9 mouse cellular contexts compared by ENCODE assay signal in the genomic region with DNA sequence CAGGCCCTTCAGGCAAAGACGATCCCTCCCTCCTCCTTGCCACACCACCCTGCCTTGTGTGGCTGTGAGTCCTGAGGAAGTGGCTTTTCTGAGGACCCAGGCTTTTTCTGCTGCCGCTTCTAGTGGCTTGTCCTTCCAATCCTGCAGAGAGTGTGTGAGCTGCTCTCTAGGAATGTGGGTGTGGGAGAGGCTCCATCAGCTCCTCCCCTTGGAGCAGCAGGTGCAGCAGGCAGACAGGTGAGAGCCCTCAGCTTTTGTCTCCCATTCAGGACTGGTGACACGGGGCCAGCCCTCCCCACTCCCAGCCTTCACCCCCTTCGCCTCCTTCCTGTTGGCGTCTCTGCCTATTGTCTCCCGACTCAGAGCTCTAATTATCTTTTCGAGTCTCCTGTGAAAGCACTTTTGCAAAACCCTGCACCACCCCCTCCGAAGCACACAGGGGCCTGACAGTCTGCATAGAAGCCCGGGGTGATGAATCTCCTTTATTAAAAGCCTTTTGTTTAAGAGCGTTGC.
A peak's percentile ranks its signal among the peaks of the same experiment; 100 is the strongest.
DNase-seq lines count a peak whose midpoint lies in the region; ATAC-seq and TF ChIP-seq lines count a peak whose summit lies in the region.
"Had no signal": no experiment of that assay in that cellular context is flagged by ENCODE, and none has a peak within 500 bp of the region (broad histone marks: within the 10 kb centered on the region; RNA-seq: fewer than 3 reads in every experiment).

No protein-coding gene starts in this region.

- H3K27me3 ChIP-seq in E14TG2a.4 (ENCODE audit: insufficient read depth, low read length), result peaks cover 48% of the 10 kb centered on the region
- H3K27me3 ChIP-seq in forebrain, embryonic 13.5 days, result 0 out of 2 replicates have a peak, but pooled peaks cover 2% of the 10 kb centered on the region
- peaks cover 3% of the 10 kb centered on the region; the same call in 1 of the 2 replicates for H3K27me3 ChIP-seq in midbrain, embryonic 13.5 days

- DNase-seq in ES-E14 (ENCODE audit: low read depth, low spot score), result no peak
- DNase-seq in ovary, postnatal 36 days (ENCODE audit: low spot score), result no peak
- no peak for DNase-seq in cerebellum, postnatal 14 days
- DNase-seq in layer of hippocampus, postnatal 25 days (ENCODE audit: extremely low spot score in 1 of 2, low spot score in 1 of 2), result no peak
- no peak for DNase-seq in spleen, postnatal 36 days (ENCODE audit: low spot score in 2 of 2)
- DNase-seq: lung, postnatal 10 days had no signal

- in situ Hi-C loops in ES-E14 (cut with MboI; ENCODE audit: low sequenced_read_pairs in 2 of 2, unreplicated experiment in 2 of 2), result no loop called here

- H3K27ac ChIP-seq in ES-E14 (ENCODE audit: insufficient read depth, low read depth, low read length, poor library complexity, severe bottlenecking), result no peak overlapping the region; the same call in 1 of the 2 replicates
- peak overlapping the region; percentile 76 for H3K27ac ChIP-seq in forebrain, embryonic 13.5 days
- peak overlapping the region; percentile 63 for H3K27ac ChIP-seq in midbrain, embryonic 13.5 days

- 0 out of 2 replicates have a peak overlapping the region, but pooled peaks have one; percentile 10 for H3K9ac ChIP-seq in ES-E14 (ENCODE audit: insufficient read depth, low read depth, low read length, poor library complexity, severe bottlenecking)
- peak overlapping the region; percentile 30; the same call in 1 of the 2 replicates for H3K9ac ChIP-seq in forebrain, embryonic 13.5 days
- H3K9ac ChIP-seq in midbrain, embryonic 13.5 days (replicated peaks), result peak overlapping the region; percentile 44

- 0 out of 2 replicates have a peak overlapping the region, but pooled peaks have one; percentile 10 for H3K4me3 ChIP-seq in E14TG2a.4 (replicated peaks; ENCODE audit: low read length)
- H3K4me3 ChIP-seq in ES-E14 (ENCODE audit: insufficient read depth in 1 of 2, low read depth in 1 of 2, low read length in 2 of 2, poor library complexity in 1 of 2, severe bottlenecking in 1 of 2), result no peak overlapping the region
- peak overlapping the region; percentile 20 for H3K4me3 ChIP-seq in forebrain, embryonic 13.5 days
- H3K4me3 ChIP-seq in midbrain, embryonic 13.5 days (replicated peaks), result 0 out of 2 replicates have a peak overlapping the region, but pooled peaks have one; percentile 10

- under 1% methylated on average over 10 of the region's 10 CpGs for WGBS in forebrain, embryonic 13.5 days
- WGBS in midbrain, embryonic 13.5 days, result 1% methylated on average over 10 of the region's 10 CpGs

- peak; percentile 75 for ATAC-seq in forebrain, embryonic 13.5 days
- ATAC-seq in midbrain, embryonic 13.5 days, result peak; percentile 82

- H3K4me1 ChIP-seq in E14TG2a.4 (replicated peaks; ENCODE audit: low read depth, low read length), result peaks cover 31% of the 10 kb centered on the region
- H3K4me1 ChIP-seq in ES-E14 (ENCODE audit: control insufficient read depth in 2 of 2, insufficient read depth in 2 of 2, low read length in 2 of 2, poor library complexity in 1 of 2), result peaks cover 2 to 23% of the 10 kb centered on the region in 2 experiments; a peak in 2 of 4 replicates
- peaks cover 21% of the 10 kb centered on the region for H3K4me1 ChIP-seq in forebrain, embryonic 13.5 days
- H3K4me1 ChIP-seq in midbrain, embryonic 13.5 days (replicated peaks), result peaks cover 29% of the 10 kb centered on the region

- TF ChIP-seq CTCF in E14TG2a.4 (conservative IDR thresholded peaks at IDR 0.05; ENCODE audit: low read length), result no peak

- no peaks in the 10 kb centered on the region for H3K36me3 ChIP-seq in E14TG2a.4 (ENCODE audit: insufficient read depth, low read length)
- no peaks in the 10 kb centered on the region for H3K36me3 ChIP-seq in ES-E14 (ENCODE audit: control insufficient read depth, insufficient read depth, low read length, poor library complexity, severe bottlenecking)
- H3K36me3 ChIP-seq in forebrain, embryonic 13.5 days (ENCODE audit: poor library complexity, severe bottlenecking), result no peaks in the 10 kb centered on the region
- no peaks in the 10 kb centered on the region for H3K36me3 ChIP-seq in midbrain, embryonic 13.5 days

- H3K9me3 ChIP-seq in E14TG2a.4 (ENCODE audit: low read length), result no peaks in the 10 kb centered on the region
- H3K9me3 ChIP-seq in ES-E14 (ENCODE audit: control insufficient read depth, insufficient read depth, low read depth, low read length), result no peaks in the 10 kb centered on the region
- no peaks in the 10 kb centered on the region for H3K9me3 ChIP-seq in forebrain, embryonic 13.5 days (replicated peaks)
- no peaks in the 10 kb centered on the region for H3K9me3 ChIP-seq in midbrain, embryonic 13.5 days

- H3K4me2 ChIP-seq in forebrain, embryonic 13.5 days, result peak overlapping the region; percentile 54
- peak overlapping the region; percentile 47 for H3K4me2 ChIP-seq in midbrain, embryonic 13.5 days (replicated peaks)

TF ChIP-seq in ES-E14, 5 proteins besides CTCF, POLR2A, EP300 and RAD21:
- TF ChIP-seq ZNF384 (IDR thresholded peaks at IDR 0.05; ENCODE audit: low read depth, low read length) (no peak), MAFK (IDR thresholded peaks at IDR 0.05; ENCODE audit: insufficient read depth, low read depth, low read length) (no peak), CHD2 (IDR thresholded peaks at IDR 0.05; ENCODE audit: low read depth, low read length) (no peak), HCFC1 (IDR thresholded peaks at IDR 0.05; ENCODE audit: borderline replicate concordance, insufficient read depth, low read length) (no peak), ZC3H11A (IDR thresholded peaks at IDR 0.05; ENCODE audit: borderline replicate concordance, low read depth, low read length) (no peak)

Comparison
In these comparisons a context has a peak if more than half of its experiments do, and no peak if none do; other contexts are left out.
1. H3K4me3 ChIP-seq: peak in E14TG2a.4 (single experiment), forebrain, embryonic 13.5 days (single experiment) and midbrain, embryonic 13.5 days (single experiment); none in ES-E14 (0 of 2).
2. Peak in every context shown above with its lines, with median percentiles within 50 percentile points of each other: H3K9ac ChIP-seq.